Comparison of ENCODE assay signal across 21 mouse cellular contexts in the genomic region with DNA sequence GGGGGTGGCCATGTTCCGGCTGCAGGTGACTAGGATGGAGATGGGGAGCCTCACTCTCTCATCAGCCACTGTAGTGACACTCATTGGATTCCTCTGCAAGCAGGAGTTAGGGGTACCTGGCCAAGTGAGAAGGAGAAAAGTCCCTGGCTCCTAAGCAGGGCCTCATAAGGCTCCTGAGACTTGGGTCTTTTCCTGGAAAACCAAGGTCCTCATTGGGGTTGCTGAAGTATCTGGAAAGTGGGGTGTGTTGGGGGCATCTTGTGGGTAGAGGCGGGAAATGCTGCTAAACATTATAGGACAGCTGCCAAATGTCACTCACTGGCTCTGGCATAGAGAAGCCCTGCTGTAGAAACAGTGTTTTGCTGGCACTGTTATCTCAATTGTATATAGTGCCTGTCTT. TPM values are rescaled to one million over a fixed set of nuclear protein-coding genes. Genes with fewer than 3 reads are reported as not detected.
A peak's percentile ranks its signal among the peaks of the same experiment; 100 is the strongest.
DNase-seq lines count a peak whose midpoint lies in the region; ATAC-seq lines count a peak whose summit lies in the region.
"Had no signal": no experiment of that assay in that cellular context is flagged by ENCODE, and none has a peak within 500 bp of the region (broad histone marks: within the 10 kb centered on the region; RNA-seq: fewer than 3 reads in every experiment).

No protein-coding gene starts in this region.

- H3K27me3 ChIP-seq in forebrain, embryonic 13.5 days, result peaks cover 50% of the 10 kb centered on the region
- peaks cover 61% of the 10 kb centered on the region for H3K27me3 ChIP-seq in forebrain, embryonic 12.5 days
- peaks cover 48% of the 10 kb centered on the region for H3K27me3 ChIP-seq in midbrain, embryonic 11.5 days (ENCODE audit: control insufficient read depth, insufficient read depth, low read length)
- peaks cover 76% of the 10 kb centered on the region for H3K27me3 ChIP-seq in midbrain, embryonic 10.5 days (ENCODE audit: low read depth, poor library complexity, severe bottlenecking)
- peaks cover 39% of the 10 kb centered on the region for H3K27me3 ChIP-seq in midbrain, embryonic 13.5 days

- no peak overlapping the region for H3K9ac ChIP-seq in forebrain, embryonic 13.5 days
- H3K9ac ChIP-seq in forebrain, embryonic 12.5 days, result no peak overlapping the region
- H3K9ac ChIP-seq in midbrain, embryonic 11.5 days (ENCODE audit: low read length), result no peak overlapping the region
- H3K9ac ChIP-seq in midbrain, embryonic 13.5 days (replicated peaks), result no peak overlapping the region
- H3K9ac ChIP-seq: heart, embryonic 13.5 days; lung, embryonic 14.5 days had no signal

- peaks cover 54% of the 10 kb centered on the region for H3K4me1 ChIP-seq in forebrain, embryonic 13.5 days
- H3K4me1 ChIP-seq in forebrain, embryonic 12.5 days, result peaks cover 39% of the 10 kb centered on the region
- peaks cover 16% of the 10 kb centered on the region for H3K4me1 ChIP-seq in midbrain, embryonic 11.5 days (ENCODE audit: control insufficient read depth, insufficient read depth, low read length)
- H3K4me1 ChIP-seq in midbrain, embryonic 10.5 days, result peaks cover 52% of the 10 kb centered on the region
- H3K4me1 ChIP-seq in midbrain, embryonic 13.5 days (replicated peaks), result peaks cover 50% of the 10 kb centered on the region

- no peak overlapping the region for H3K27ac ChIP-seq in forebrain, embryonic 13.5 days
- no peak overlapping the region for H3K27ac ChIP-seq in forebrain, embryonic 12.5 days
- H3K27ac ChIP-seq in midbrain, embryonic 11.5 days (ENCODE audit: low read depth, low read length), result no peak overlapping the region
- no peak overlapping the region for H3K27ac ChIP-seq in midbrain, embryonic 10.5 days (replicated peaks)
- no peak overlapping the region for H3K27ac ChIP-seq in midbrain, embryonic 13.5 days
- H3K27ac ChIP-seq: embryonic facial prominence, embryonic 10.5 days; heart, embryonic 13.5 days; limb, embryonic 10.5 days had no signal

- no peak for ATAC-seq in forebrain, embryonic 13.5 days
- ATAC-seq in forebrain, embryonic 12.5 days (ENCODE audit: low FRiP score), result no peak
- no peak for ATAC-seq in midbrain, embryonic 11.5 days (ENCODE audit: low FRiP score)
- no peak for ATAC-seq in midbrain, embryonic 13.5 days
- ATAC-seq: intestine, postnatal 0 days had no signal

- H3K9me3 ChIP-seq in forebrain, embryonic 13.5 days (replicated peaks), result no peaks in the 10 kb centered on the region
- no peaks in the 10 kb centered on the region for H3K9me3 ChIP-seq in forebrain, embryonic 12.5 days
- H3K9me3 ChIP-seq in midbrain, embryonic 11.5 days (ENCODE audit: control insufficient read depth, low read length), result no peaks in the 10 kb centered on the region
- no peaks in the 10 kb centered on the region for H3K9me3 ChIP-seq in midbrain, embryonic 10.5 days (replicated peaks)
- no peaks in the 10 kb centered on the region for H3K9me3 ChIP-seq in midbrain, embryonic 13.5 days
- H3K9me3 ChIP-seq: embryonic facial prominence, embryonic 10.5 days; heart, embryonic 13.5 days; limb, embryonic 10.5 days had no signal

- 0 out of 2 replicates have a peak overlapping the region, but pooled peaks have one; percentile 10 for H3K4me3 ChIP-seq in forebrain, embryonic 13.5 days
- H3K4me3 ChIP-seq in forebrain, embryonic 12.5 days (replicated peaks), result no peak overlapping the region
- H3K4me3 ChIP-seq in midbrain, embryonic 11.5 days (ENCODE audit: low read depth, low read length), result no peak overlapping the region
- H3K4me3 ChIP-seq in midbrain, embryonic 10.5 days, result no peak overlapping the region
- peak overlapping the region; percentile 80 for H3K4me3 ChIP-seq in midbrain, embryonic 13.5 days (replicated peaks)
- H3K4me3 ChIP-seq: embryonic facial prominence, embryonic 10.5 days; erythroblast, embryonic 14.5 days; heart, embryonic 13.5 days; limb, embryonic 10.5 days had no signal

- WGBS in forebrain, embryonic 13.5 days, result 77% methylated on average over 2 of the region's 2 CpGs
- 68% methylated on average over 2 of the region's 2 CpGs for WGBS in forebrain, embryonic 12.5 days
- 76% methylated on average over 2 of the region's 2 CpGs for WGBS in midbrain, embryonic 11.5 days
- WGBS in midbrain, embryonic 10.5 days, result 66% methylated on average over 2 of the region's 2 CpGs
- 79% methylated on average over 2 of the region's 2 CpGs for WGBS in midbrain, embryonic 13.5 days

- DNase-seq in midbrain, embryonic 11.5 days (ENCODE audit: low spot score, missing footprints), result peak; percentile 81
- no peak for DNase-seq in midbrain, embryonic 10.5 days (ENCODE audit: low spot score)
- DNase-seq in right cerebral cortex, postnatal 25 days, result no peak
- no peak for DNase-seq in thymus, postnatal 0 days (ENCODE audit: low spot score)
- DNase-seq: adrenal gland, postnatal 14 days; B cell, adult 2 months; heart, postnatal 36 days; lung, embryonic 14.5 days; spleen, adult 18-20 months; thymus, adult 18-20 months had no signal

- H3K4me2 ChIP-seq in forebrain, embryonic 13.5 days, result peak overlapping the region; percentile 96
- no peak overlapping the region for H3K4me2 ChIP-seq in forebrain, embryonic 12.5 days
- H3K4me2 ChIP-seq in midbrain, embryonic 11.5 days, result no peak overlapping the region
- H3K4me2 ChIP-seq in midbrain, embryonic 13.5 days (replicated peaks), result peak overlapping the region; percentile 79
- H3K4me2 ChIP-seq: heart, embryonic 13.5 days; liver, embryonic 11.5 days; lung, embryonic 14.5 days had no signal

- H3K36me3 ChIP-seq in forebrain, embryonic 13.5 days (ENCODE audit: poor library complexity, severe bottlenecking), result no peaks in the 10 kb centered on the region
- no peaks in the 10 kb centered on the region for H3K36me3 ChIP-seq in forebrain, embryonic 12.5 days (replicated peaks)
- H3K36me3 ChIP-seq in midbrain, embryonic 11.5 days (ENCODE audit: control insufficient read depth, insufficient read depth, low read length), result no peaks in the 10 kb centered on the region
- H3K36me3 ChIP-seq in midbrain, embryonic 10.5 days, result no peaks in the 10 kb centered on the region
- no peaks in the 10 kb centered on the region for H3K36me3 ChIP-seq in midbrain, embryonic 13.5 days
- H3K36me3 ChIP-seq: embryonic facial prominence, embryonic 10.5 days; heart, embryonic 13.5 days; limb, embryonic 10.5 days had no signal

RNA-seq across cellular contexts. Expression of gene Mapt, which starts 4.7 kb away (rescaled TPM):
- polyA plus RNA-seq in forebrain, embryonic 13.5 days (2015; fragmentation: Nextera tagmentation; extraction: Ambion mirVana), result 277 and 315 TPM in 2 replicates
- polyA plus RNA-seq in forebrain, embryonic 12.5 days (2016; fragmentation: Nextera tagmentation; extraction: Ambion mirVana), result 115 and 134 TPM in 2 replicates
- polyA plus RNA-seq in midbrain, embryonic 11.5 days (2014; fragmentation: Nextera tagmentation; extraction: Ambion mirVana), result 70.9 and 71.6 TPM in 2 replicates
- polyA plus RNA-seq in midbrain, embryonic 10.5 days (2016; fragmentation: Nextera tagmentation; extraction: Ambion mirVana), result 23.7 and 47.2 TPM in 2 replicates
- polyA plus RNA-seq in midbrain, embryonic 13.5 days (2015; fragmentation: Nextera tagmentation; extraction: Ambion mirVana), result 537 and 610 TPM in 2 replicates
- polyA plus RNA-seq in thymus, postnatal 0 days (2015; fragmentation: Nextera tagmentation; extraction: Ambion mirVana), result 0.41 and 0.61 TPM in 2 replicates
- polyA plus RNA-seq: erythroblast, embryonic 14.5 days had no signal

RNA-seq across cellular contexts. Expression of gene Sppl2c, which starts 49.8 kb away (rescaled TPM):
- not detected in 2 replicates for polyA plus RNA-seq in forebrain, embryonic 13.5 days (2015; fragmentation: Nextera tagmentation; extraction: Ambion mirVana)
- polyA plus RNA-seq in forebrain, embryonic 12.5 days (2016; fragmentation: Nextera tagmentation; extraction: Ambion mirVana), result not detected in 2 replicates
- polyA plus RNA-seq in midbrain, embryonic 11.5 days (2014; fragmentation: Nextera tagmentation; extraction: Ambion mirVana), result not detected in 2 replicates
- polyA plus RNA-seq in midbrain, embryonic 10.5 days (2016; fragmentation: Nextera tagmentation; extraction: Ambion mirVana), result not detected in 2 replicates
- polyA plus RNA-seq in midbrain, embryonic 13.5 days (2015; fragmentation: Nextera tagmentation; extraction: Ambion mirVana), result not detected in 2 replicates
- not detected in 2 replicates for polyA plus RNA-seq in thymus, postnatal 0 days (2015; fragmentation: Nextera tagmentation; extraction: Ambion mirVana)
- polyA plus RNA-seq: embryonic facial prominence, embryonic 10.5 days; erythroblast, embryonic 14.5 days; heart, embryonic 13.5 days; intestine, postnatal 0 days; kidney, embryonic 16.5 days; limb, embryonic 10.5 days; liver, embryonic 11.5 days; lung, embryonic 14.5 days; stomach, embryonic 14.5 days had no signal

Comparison
In these comparisons a context has a peak if more than half of its experiments do, and no peak if none do; other contexts are left out.
1. H3K4me2 ChIP-seq: peak in forebrain, embryonic 13.5 days (single experiment) and midbrain, embryonic 13.5 days (single experiment); none in forebrain, embryonic 12.5 days (single experiment) and midbrain, embryonic 11.5 days (single experiment).
2. H3K4me3 ChIP-seq: peak in forebrain, embryonic 13.5 days (single experiment) and midbrain, embryonic 13.5 days (single experiment); none in forebrain, embryonic 12.5 days (single experiment), midbrain, embryonic 11.5 days (single experiment) and midbrain, embryonic 10.5 days (single experiment).
3. RNA of gene Mapt, which starts 4.7 kb away (polyA plus RNA-seq): 537 to 610 TPM in midbrain, embryonic 13.5 days, 277 to 315 TPM in forebrain, embryonic 13.5 days, 115 to 134 TPM in forebrain, embryonic 12.5 days, 70.9 to 71.6 TPM in midbrain, embryonic 11.5 days and 23.7 to 47.2 TPM in midbrain, embryonic 10.5 days; 0.41 to 0.61 TPM in thymus, postnatal 0 days; every median in the first group is over 10 times any median in the second.